Mouse (Mus musculus): Measurements from ENCODE around the gene Mroh2a. TPM values are rescaled to one million over a fixed set of nuclear protein-coding genes. Genes with fewer than 3 reads are reported as not detected.
A peak's percentile ranks its signal among the peaks of the same experiment; 100 is the strongest.

The Mroh2a gene
- polyA plus RNA-seq, 1 experiment from 2014 or later = 0.88 TPM

GRCm38 (mm10) chr1:88231803-88232499 is 5.2 kb downstream of the Mroh2a start:
- Histone ChIP-seq H3K36me3 (no peaks in the 10 kb centered on the region), H3K4me1 (replicated peaks) (no peaks in the 10 kb centered on the region), H3K9ac (no peak overlapping the region), H3K4me3 (replicated peaks) (no peak overlapping the region), H3K27ac (no peak overlapping the region), H3K9me3 (peaks cover 35% of the 10 kb centered on the region), H3K4me2 (replicated peaks) (no peak overlapping the region), H3K27me3 (replicated peaks) (no peaks in the 10 kb centered on the region)
- no peak for ATAC-seq
- 68% methylated on average over 7 of the region's 7 CpGs for whole genome bisulfite sequencing

- Histone ChIP-seq H3K36me3 (no peaks in the 10 kb centered on the region), H3K27ac (no peak overlapping the region), H3K9ac (no peak overlapping the region), H3K9me3 (peaks cover 32% of the 10 kb centered on the region), H3K27me3 (replicated peaks) (no peaks in the 10 kb centered on the region), H3K4me2 (replicated peaks) (no peak overlapping the region), H3K4me1 (replicated peaks) (no peaks in the 10 kb centered on the region), H3K4me3 (replicated peaks) (no peak overlapping the region)
- ATAC-seq = no peak
- 52% methylated on average over 3 of the region's 3 CpGs for WGBS
These were observed 6.0 kb downstream of the Mroh2a start for GRCm38 (mm10) chr1:88232664-88233380.

GRCm38 (mm10) chr1:88233421-88234247 is 6.8 kb downstream of the Mroh2a start:
- H3K36me3 ChIP-seq = no peaks in the 10 kb centered on the region
- WGBS = 68% methylated on average over 14 of the region's 14 CpGs
- H3K4me2 ChIP-seq (replicated peaks) = no peak overlapping the region
- no peak for ATAC-seq
- no peaks in the 10 kb centered on the region for H3K27me3 ChIP-seq (replicated peaks)
- no peak overlapping the region for H3K4me3 ChIP-seq (replicated peaks)
- H3K9me3 ChIP-seq = peaks cover 35% of the 10 kb centered on the region
- no peak overlapping the region for H3K9ac ChIP-seq
- H3K27ac ChIP-seq = no peak overlapping the region
- H3K4me1 ChIP-seq (replicated peaks) = no peaks in the 10 kb centered on the region

- ATAC-seq = no peak
- no peaks in the 10 kb centered on the region for H3K36me3 ChIP-seq
- WGBS = 65% methylated on average over 4 of the region's 4 CpGs
These were observed 7.4 kb downstream of the Mroh2a start for GRCm38 (mm10) chr1:88234248-88234610.

GRCm38 (mm10) chr1:88234646-88235045 is 7.9 kb downstream of the Mroh2a start:
- 42% methylated on average over 5 of the region's 5 CpGs for WGBS
- Histone ChIP-seq H3K27me3 (replicated peaks) (no peaks in the 10 kb centered on the region), H3K9me3 (peaks cover 34% of the 10 kb centered on the region), H3K36me3 (no peaks in the 10 kb centered on the region), H3K4me1 (replicated peaks) (no peaks in the 10 kb centered on the region), H3K4me3 (replicated peaks) (no peak overlapping the region), H3K27ac (no peak overlapping the region), H3K9ac (no peak overlapping the region), H3K4me2 (replicated peaks) (no peak overlapping the region)
- no peak for ATAC-seq

More at GRCm38 (mm10) chr1:88234248-88234610, 7.4 kb downstream of the Mroh2a start:
- Histone ChIP-seq H3K27me3 (replicated peaks) (no peaks in the 10 kb centered on the region), H3K9ac (no peak overlapping the region), H3K4me1 (replicated peaks) (no peaks in the 10 kb centered on the region), H3K4me2 (replicated peaks) (no peak overlapping the region), H3K9me3 (peaks cover 36% of the 10 kb centered on the region), H3K27ac (no peak overlapping the region), H3K4me3 (replicated peaks) (no peak overlapping the region)

- H3K4me1 ChIP-seq (replicated peaks) = no peaks in the 10 kb centered on the region
- H3K9me3 ChIP-seq = peaks cover 38% of the 10 kb centered on the region
- H3K27ac ChIP-seq = no peak overlapping the region
- no peaks in the 10 kb centered on the region for H3K27me3 ChIP-seq (replicated peaks)
- 63% methylated on average over 11 of the region's 11 CpGs for WGBS
- H3K9ac ChIP-seq = no peak overlapping the region
- no peak overlapping the region for H3K4me2 ChIP-seq (replicated peaks)
- H3K36me3 ChIP-seq = no peaks in the 10 kb centered on the region
- ATAC-seq = no peak
- no peak overlapping the region for H3K4me3 ChIP-seq (replicated peaks)
These were observed 8.5 kb downstream of the Mroh2a start for GRCm38 (mm10) chr1:88235046-88235893.

- Histone ChIP-seq H3K27me3 (replicated peaks) (no peaks in the 10 kb centered on the region), H3K36me3 (no peaks in the 10 kb centered on the region), H3K4me2 (replicated peaks) (no peak overlapping the region), H3K9ac (no peak overlapping the region), H3K27ac (no peak overlapping the region), H3K9me3 (peaks cover 44% of the 10 kb centered on the region), H3K4me1 (replicated peaks) (no peaks in the 10 kb centered on the region), H3K4me3 (replicated peaks) (no peak overlapping the region)
- WGBS = 62% methylated on average over 4 of the region's 4 CpGs
- no peak for ATAC-seq
These were observed 9.2 kb downstream of the Mroh2a start for GRCm38 (mm10) chr1:88235894-88236415.

GRCm38 (mm10) chr1:88237311-88237710 is 10.5 kb downstream of the Mroh2a start:
- Histone ChIP-seq H3K4me3 (replicated peaks) (no peak overlapping the region), H3K27ac (no peak overlapping the region), H3K9ac (no peak overlapping the region), H3K4me2 (replicated peaks) (no peak overlapping the region), H3K36me3 (no peaks in the 10 kb centered on the region), H3K27me3 (replicated peaks) (no peaks in the 10 kb centered on the region), H3K4me1 (replicated peaks) (no peaks in the 10 kb centered on the region), H3K9me3 (peaks cover 44% of the 10 kb centered on the region)
- 68% methylated on average over 5 of the region's 5 CpGs for WGBS
- peak; percentile 10; the same call in 1 of the 2 replicates for ATAC-seq

GRCm38 (mm10) chr1:88238771-88239170 is 12.0 kb downstream of the Mroh2a start:
- WGBS = 71% methylated on average over 6 of the region's 6 CpGs
- Histone ChIP-seq H3K4me1 (replicated peaks) (no peaks in the 10 kb centered on the region), H3K27me3 (replicated peaks) (no peaks in the 10 kb centered on the region), H3K27ac (no peak overlapping the region), H3K36me3 (no peaks in the 10 kb centered on the region), H3K4me2 (replicated peaks) (no peak overlapping the region), H3K4me3 (replicated peaks) (no peak overlapping the region), H3K9ac (no peak overlapping the region), H3K9me3 (peaks cover 44% of the 10 kb centered on the region)
- no peak for ATAC-seq

- Histone ChIP-seq H3K36me3 (no peaks in the 10 kb centered on the region), H3K4me2 (replicated peaks) (no peak overlapping the region), H3K9me3 (peaks cover 40% of the 10 kb centered on the region), H3K4me3 (replicated peaks) (no peak overlapping the region), H3K27me3 (replicated peaks) (no peaks in the 10 kb centered on the region), H3K27ac (no peak overlapping the region), H3K4me1 (replicated peaks) (no peaks in the 10 kb centered on the region), H3K9ac (no peak overlapping the region)
- ATAC-seq = no peak
- 70% methylated on average over 5 of the region's 5 CpGs for WGBS
These were observed 13.3 kb downstream of the Mroh2a start for GRCm38 (mm10) chr1:88240072-88240471.

- WGBS = 71% methylated on average over 4 of the region's 4 CpGs
- peaks cover 37% of the 10 kb centered on the region for H3K9me3 ChIP-seq
These were observed 13.8 kb downstream of the Mroh2a start for GRCm38 (mm10) chr1:88240579-88240978.

More at GRCm38 (mm10) chr1:88240579-88240978, 13.8 kb downstream of the Mroh2a start:
- Histone ChIP-seq H3K4me2 (replicated peaks) (no peak overlapping the region), H3K27ac (no peak overlapping the region), H3K9ac (no peak overlapping the region), H3K4me1 (replicated peaks) (no peaks in the 10 kb centered on the region), H3K27me3 (replicated peaks) (no peaks in the 10 kb centered on the region), H3K4me3 (replicated peaks) (no peak overlapping the region), H3K36me3 (no peaks in the 10 kb centered on the region)
- no peak for ATAC-seq
